Mouse (Mus musculus) heart, adult 2 months (tissue): ENCODE measurements around the gene Sec22a. TPM values are rescaled to one million over a fixed set of nuclear protein-coding genes. Genes with fewer than 3 reads are reported as not detected.

ENCODE experiments used
- DNase-seq, 2 experiments: peaks; one replicate each; pipeline ENCODE4 v3.0.0; 2021
- H3K27ac ChIP-seq: fragments of 200-600 bp; 2 replicates; pipeline ENCODE4 v1.8.1; 2022
- H3K27me3 ChIP-seq: fragments of 200-500 bp; 2 replicates; pipeline ENCODE4 v1.6.1; 2012; ENCODE audit warnings: mild to moderate bottlenecking, low read length, inconsistent platforms, mixed read lengths; ENCODE audit not compliant: control insufficient read depth, insufficient read depth
- H3K36me3 ChIP-seq: fragments of 200-500 bp; 2 replicates; pipeline ENCODE4 v1.6.1; 2012; ENCODE audit warnings: low read length, inconsistent platforms; ENCODE audit not compliant: control insufficient read depth, insufficient read depth
- H3K4me1 ChIP-seq: fragments of 200-500 bp; 2 replicates; pipeline ENCODE4 v1.6.1; 2011; ENCODE audit warnings: low read length; ENCODE audit not compliant: control insufficient read depth, insufficient read depth
- H3K4me3 ChIP-seq: fragments of 200-600 bp; 2 replicates; pipeline ENCODE4 v1.8.1; 2022
- H3K79me2 ChIP-seq: fragments of 200-500 bp; replicated peaks from 2 replicates; pipeline ENCODE4 v1.6.1; 2012; ENCODE audit warnings: mild to moderate bottlenecking, inconsistent platforms, low read length, moderate library complexity, mixed read lengths; ENCODE audit not compliant: control insufficient read depth, insufficient read depth
- H3K9ac ChIP-seq: fragments of 200-500 bp; 2 replicates; pipeline ENCODE4 v1.6.1; 2012; ENCODE audit warnings: low read depth, mild to moderate bottlenecking, control low read depth, inconsistent platforms, low read length, mixed read lengths
- CTCF ChIP-seq: fragments of 200-600 bp; IDR thresholded peaks from 2 replicates; pipeline ENCODE4 v1.8.1; 2022; ENCODE audit warnings: antibody characterized with exemption, mild to moderate bottlenecking, moderate library complexity
- EP300 ChIP-seq: fragments of 200-500 bp; IDR thresholded peaks from 2 replicates; pipeline ENCODE4 v1.6.1; 2011; ENCODE audit warnings: low read depth, low read length, control low read depth; ENCODE audit not compliant: insufficient read depth
- POLR2A ChIP-seq: fragments of 200-500 bp; IDR thresholded peaks from 2 replicates; pipeline ENCODE4 v1.6.1; 2011; ENCODE audit warnings: mild to moderate bottlenecking, low read depth, low read length, control low read depth; ENCODE audit not compliant: insufficient read depth
- WGBS: fragments of 180-500 bp; shearing (Covaris S2); methylation state at CpG from one replicate; pipeline ENCODE4 v1.1.7; 2018; 5-methylcytosine and 5-hydroxymethylcytosine counted together
- intact Hi-C: fragments of 180-260 bp; cut with DNase I; formaldehyde crosslinking; loops from one replicate; pipeline ENCODE4 v1.15.1; 2025
- polyA plus RNA-seq: library from polyadenylated mRNA; depleted of rRNA; stranded (reverse); fragments of >200 nt; gene quantifications from 2 replicates; pipeline ENCODE4 v1.2.3, GENCODE M21; 2012
- total RNA-seq, 2 experiments: library from RNA; stranded (reverse); gene quantifications; 2 replicates each; pipeline ENCODE4 v1.2.3; 2021

The Sec22a gene
- total and polyA plus RNA-seq, 3 experiments = 10.3 to 17.6 (median 12.0) TPM

DNA sequence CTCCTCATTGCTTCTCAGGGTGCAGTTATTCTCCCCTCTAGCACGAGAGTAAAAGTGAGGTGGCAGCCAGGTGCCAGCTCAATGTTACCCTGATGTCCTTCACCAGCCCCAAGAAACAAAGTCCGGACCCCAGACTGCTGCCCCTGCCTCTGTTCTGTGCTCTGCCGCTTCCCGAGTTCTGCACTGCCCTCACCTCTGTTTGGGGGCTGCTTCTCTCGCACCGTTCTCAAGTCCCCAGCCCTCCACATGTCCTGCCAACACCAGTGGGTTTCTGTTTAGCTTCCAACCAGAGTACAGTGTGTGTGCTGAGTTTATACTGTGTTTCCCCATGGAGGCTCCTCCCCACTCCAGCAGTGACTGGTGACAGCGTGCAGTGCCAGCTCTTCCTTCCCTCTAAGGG, 58.5 kb downstream of the Sec22a start:
- no peak overlapping the region for H3K4me3 ChIP-seq
- H3K9ac ChIP-seq = no peak overlapping the region
- peaks cover 2% of the 10 kb centered on the region; the same call in 1 of the 2 replicates for H3K4me1 ChIP-seq
- no peaks in the 10 kb centered on the region for H3K79me2 ChIP-seq
- 89% methylated on average over 7 of the region's 7 CpGs for WGBS
- no peak overlapping the region for H3K27ac ChIP-seq
- no peaks in the 10 kb centered on the region for H3K27me3 ChIP-seq
- no peaks in the 10 kb centered on the region for H3K36me3 ChIP-seq
- DNase-seq = no peak
- intact Hi-C loops = no loop called here
- TF ChIP-seq POLR2A = no peak
- TF ChIP-seq CTCF = no peak
- TF ChIP-seq EP300 = no peak

DNA sequence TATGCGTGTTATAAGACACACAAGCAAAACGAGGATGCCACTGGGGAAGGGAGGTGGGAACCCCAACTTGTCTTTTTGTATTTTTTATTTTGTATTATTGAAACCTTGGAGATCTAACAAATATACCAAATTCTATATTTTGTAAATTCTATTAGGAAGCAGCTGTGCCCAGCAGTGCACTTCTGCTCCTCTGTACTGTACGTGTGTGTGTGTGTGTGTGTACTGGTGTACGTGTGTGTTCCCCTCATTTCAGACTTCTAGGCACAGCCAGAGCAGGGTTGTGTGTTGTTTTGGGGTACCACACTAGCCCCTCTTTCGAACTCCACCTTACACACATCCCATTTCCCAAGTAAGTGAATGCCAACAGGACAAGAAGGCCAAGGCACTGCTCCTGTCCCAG, 59.3 kb downstream of the Sec22a start:
- Histone ChIP-seq H3K79me2 (no peaks in the 10 kb centered on the region), H3K36me3 (no peaks in the 10 kb centered on the region), H3K27me3 (no peaks in the 10 kb centered on the region), H3K4me3 (no peak overlapping the region), H3K27ac (no peak overlapping the region), H3K4me1 (peaks cover 2% of the 10 kb centered on the region; the same call in 1 of the 2 replicates), H3K9ac (no peak overlapping the region)
- peak in 1 of 2 experiments; percentile 3 for DNase-seq
- intact Hi-C loops = no loop called here
- TF ChIP-seq CTCF (no peak), POLR2A (no peak), EP300 (no peak)
- WGBS = 88% methylated on average over 5 of the region's 5 CpGs

DNA sequence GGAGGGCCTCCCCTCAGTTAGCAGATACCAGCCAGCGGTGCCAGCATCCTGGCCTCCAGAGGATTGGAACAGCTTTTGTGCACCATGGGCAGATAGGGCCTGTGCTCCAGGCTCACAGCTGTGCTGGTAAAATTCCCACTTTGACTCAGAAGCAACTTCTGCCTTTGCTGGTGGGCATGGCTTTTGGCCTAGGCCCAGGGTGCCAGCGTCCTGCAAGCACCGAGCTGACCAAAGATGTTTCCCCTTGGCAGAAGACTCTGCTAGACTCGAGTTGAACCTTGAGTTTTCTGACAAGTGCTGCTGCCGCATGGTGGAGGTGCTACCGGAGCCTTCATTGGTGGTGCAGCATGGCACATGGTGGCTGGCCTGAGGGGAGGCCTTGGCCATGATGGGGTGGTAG, 60.0 kb downstream of the Sec22a start:
- intact Hi-C loops = no loop called here
- Histone ChIP-seq H3K36me3 (no peaks in the 10 kb centered on the region), H3K9ac (no peak overlapping the region), H3K4me1 (peaks cover 2% of the 10 kb centered on the region; the same call in 1 of the 2 replicates), H3K79me2 (no peaks in the 10 kb centered on the region), H3K27ac (no peak overlapping the region), H3K27me3 (no peaks in the 10 kb centered on the region), H3K4me3 (no peak overlapping the region)
- peak in 1 of 2 experiments; percentile 14 for DNase-seq
- WGBS = 90% methylated on average over 6 of the region's 6 CpGs
- TF ChIP-seq POLR2A (no peak), EP300 (no peak), CTCF (no peak)

DNA sequence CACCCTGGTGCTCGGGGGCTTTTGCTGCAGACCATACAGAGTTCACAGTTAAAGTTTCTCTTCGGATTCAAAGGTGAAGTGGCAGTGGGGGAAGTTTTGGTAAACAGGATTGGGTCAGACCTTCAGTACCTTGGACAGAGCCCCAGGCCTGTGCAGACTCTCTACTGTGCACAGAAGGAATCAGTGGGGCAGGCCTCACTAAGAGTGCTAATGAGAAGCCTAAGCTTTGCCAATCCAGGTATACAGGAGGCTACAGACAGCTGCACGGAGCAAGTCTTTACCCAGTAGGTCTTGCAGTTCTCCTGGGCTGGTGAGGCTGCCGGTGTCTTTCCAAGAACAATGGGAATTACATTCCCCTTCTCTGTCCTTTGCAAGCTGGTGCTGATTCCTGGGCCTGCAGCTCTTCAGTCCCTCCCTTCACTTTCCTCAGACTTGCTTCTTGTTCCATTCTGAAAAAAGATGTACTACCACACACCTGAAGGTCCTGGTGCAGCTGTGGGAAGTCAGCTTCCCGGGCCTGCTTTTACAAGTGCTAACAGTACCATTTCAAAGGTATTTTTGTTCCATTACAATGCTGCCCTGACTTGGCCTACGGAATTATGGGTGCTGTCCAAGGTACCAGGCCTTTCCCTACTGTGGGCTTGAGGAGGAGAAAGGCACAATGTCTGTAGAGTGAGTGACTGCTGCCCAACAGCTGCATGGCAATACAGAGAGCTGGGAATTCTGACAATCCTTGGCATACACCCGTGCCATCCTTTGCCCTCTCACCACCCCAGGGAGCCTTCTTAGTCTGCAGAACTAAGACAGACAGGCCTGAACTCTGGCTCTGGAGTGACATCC, 61.1 kb downstream of the Sec22a start:
- Histone ChIP-seq H3K4me1 (peaks cover 3% of the 10 kb centered on the region; the same call in 1 of the 2 replicates), H3K4me3 (no peak overlapping the region), H3K27ac (no peak overlapping the region), H3K36me3 (no peaks in the 10 kb centered on the region), H3K27me3 (no peaks in the 10 kb centered on the region), H3K79me2 (no peaks in the 10 kb centered on the region), H3K9ac (no peak overlapping the region)
- DNase-seq = peak in 1 of 2 experiments; percentile 16
- TF ChIP-seq POLR2A = no peak
- TF ChIP-seq CTCF = no peak
- no peak for TF ChIP-seq EP300
- WGBS = 52% methylated on average over 7 of the region's 7 CpGs
- intact Hi-C loops = no loop called here

DNA sequence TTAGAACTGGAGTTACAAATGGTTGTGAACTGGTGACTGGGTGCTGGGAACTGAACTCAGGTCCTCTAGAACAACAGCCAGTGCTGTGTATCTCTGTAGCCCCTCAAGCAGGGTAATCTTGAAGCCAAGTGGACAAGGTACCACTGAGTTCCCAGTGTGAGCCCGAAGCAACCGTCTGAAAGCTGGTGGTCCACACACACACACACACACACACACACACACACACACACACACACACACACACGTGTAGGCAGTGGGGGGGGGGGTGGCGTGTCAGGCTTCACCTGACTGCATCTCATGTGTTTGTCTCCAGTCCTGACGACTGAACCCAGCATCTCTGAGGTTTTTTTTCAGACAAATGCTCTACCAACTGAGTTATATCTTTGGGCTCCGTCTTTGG, 63.6 kb downstream of the Sec22a start:
- H3K79me2 ChIP-seq = no peaks in the 10 kb centered on the region
- intact Hi-C loops = no loop called here
- H3K36me3 ChIP-seq = no peaks in the 10 kb centered on the region
- H3K9ac ChIP-seq = no peak overlapping the region
- H3K4me3 ChIP-seq = no peak overlapping the region
- H3K27me3 ChIP-seq = no peaks in the 10 kb centered on the region
- H3K4me1 ChIP-seq = peaks cover 5% of the 10 kb centered on the region; the same call in 1 of the 2 replicates
- no peak overlapping the region for H3K27ac ChIP-seq
- DNase-seq = no peak
- 94% methylated on average over 6 of the region's 6 CpGs for WGBS
- TF ChIP-seq CTCF (no peak), EP300 (no peak), POLR2A (no peak)

DNA sequence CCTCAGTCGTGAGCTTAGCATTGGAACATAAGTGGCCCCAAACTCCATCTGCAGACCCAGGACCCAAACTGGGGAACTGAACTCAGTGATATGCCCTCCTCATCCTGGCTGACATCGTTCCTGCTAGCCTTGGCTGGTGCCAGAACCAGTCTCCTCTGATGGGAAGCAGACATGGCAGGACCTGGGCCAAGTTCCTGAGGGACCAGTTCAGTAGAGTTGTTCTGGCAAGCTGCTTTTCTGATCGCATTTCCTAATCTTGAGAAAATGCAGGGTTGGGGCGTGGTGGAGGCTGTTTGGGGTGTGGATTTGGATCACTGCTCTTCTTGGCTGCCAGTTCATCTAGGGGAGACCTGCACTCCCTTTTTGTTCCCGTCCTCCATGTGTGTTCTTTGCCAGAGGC, 65.9 kb downstream of the Sec22a start:
- 31% methylated on average over 5 of the region's 5 CpGs for WGBS
- no peaks in the 10 kb centered on the region for H3K36me3 ChIP-seq

More for the DNA sequence above, 65.9 kb downstream of the Sec22a start:
- peaks cover 5% of the 10 kb centered on the region; the same call in 1 of the 2 replicates for H3K4me1 ChIP-seq
- DNase-seq = peak in 1 of 2 experiments; percentile 31
- no peaks in the 10 kb centered on the region for H3K27me3 ChIP-seq
- TF ChIP-seq EP300 (no peak), CTCF (no peak), POLR2A (no peak)
- H3K9ac ChIP-seq = no peak overlapping the region
- intact Hi-C loops = no loop called here
- no peak overlapping the region for H3K27ac ChIP-seq
- H3K4me3 ChIP-seq = no peak overlapping the region
- H3K79me2 ChIP-seq = no peaks in the 10 kb centered on the region
